Mouse (Mus musculus): ENCODE data around the gene Foxp1.

GRCm38 (mm10) chr6:99540146-99540545 is 17.6 kb upstream of the Foxp1 start:
- TF ChIP-seq MEF2A (IDR thresholded peaks at IDR 0.05; ENCODE audit: extremely low read depth, insufficient replicate concordance, low read depth, low read length, poor library complexity, severe bottlenecking) (no peak), NRF1 (IDR thresholded peaks at IDR 0.05; ENCODE audit: insufficient read depth, low read depth, low read length, poor library complexity, severe bottlenecking) (no peak), CTCF (IDR thresholded peaks at IDR 0.05 in 2 of 3, conservative IDR thresholded peaks at IDR 0.05 in 1 of 3; ENCODE audit: control insufficient read depth in 1 of 3, insufficient read depth in 1 of 3, low read depth in 2 of 3, low read length in 3 of 3, poor library complexity in 1 of 3, severe bottlenecking in 1 of 3) (no peak), CHD1 (IDR thresholded peaks at IDR 0.05; ENCODE audit: low read depth, low read length) (no peak), EP300 (IDR thresholded peaks at IDR 0.05; ENCODE audit: low read depth in 1 of 2, low read length in 2 of 2) (no peak), KAT2A (conservative IDR thresholded peaks at IDR 0.05; ENCODE audit: low read depth, low read length) (no peak), SIN3A (IDR thresholded peaks at IDR 0.05; ENCODE audit: low read length) (no peak), POLR2A (IDR thresholded peaks at IDR 0.05; ENCODE audit: control insufficient read depth in 1 of 2, insufficient read depth in 1 of 2, low read depth in 1 of 2, low read length in 2 of 2, poor library complexity in 1 of 2) (no peak)

Data from MEL (cell line).